Mouse (Mus musculus): Measurements from ENCODE around the gene Gatm. TPM values are rescaled to one million over a fixed set of nuclear protein-coding genes. Genes with fewer than 3 reads are reported as not detected.

Gene Gatm
- polyA plus RNA-seq, 1 experiment from 2014 or later, result 127 TPM

GRCm38 (mm10) chr2:122638029-122638428 is 26.9 kb upstream of the Gatm start:
- H3K27ac ChIP-seq (replicated peaks; ENCODE audit: low read depth, low read length), result no peak overlapping the region
- peaks cover 6% of the 10 kb centered on the region; the same call in 1 of the 2 replicates for H3K36me3 ChIP-seq (ENCODE audit: control insufficient read depth, insufficient read depth, low read length)
- H3K4me2 ChIP-seq (ENCODE audit: low read depth, low read length), result peak overlapping the region; percentile 78
- peak overlapping the region; percentile 41 for H3K4me3 ChIP-seq (ENCODE audit: low read depth, low read length)
- H3K9me3 ChIP-seq (ENCODE audit: control insufficient read depth, low read length), result no peaks in the 10 kb centered on the region
- peak overlapping the region; percentile 58; the same call in 1 of the 2 replicates for H3K9ac ChIP-seq (ENCODE audit: low read depth, low read length)
- no peaks in the 10 kb centered on the region for H3K4me1 ChIP-seq (ENCODE audit: control insufficient read depth, insufficient read depth, low read length)
- peaks cover 14% of the 10 kb centered on the region for H3K27me3 ChIP-seq (replicated peaks; ENCODE audit: control insufficient read depth, insufficient read depth, low read length)
- WGBS, result 29% methylated on average over 12 of the region's 12 CpGs
- no peak for DNase-seq (ENCODE audit: low spot score)
- ATAC-seq (ENCODE audit: low read depth), result no peak

GRCm38 (mm10) chr2:122637526-122637997 is 26.5 kb upstream of the Gatm start:
- Histone ChIP-seq H3K4me1 (ENCODE audit: control insufficient read depth, insufficient read depth, low read length) (no peaks in the 10 kb centered on the region), H3K27me3 (replicated peaks; ENCODE audit: control insufficient read depth, insufficient read depth, low read length) (peaks cover 14% of the 10 kb centered on the region), H3K4me3 (ENCODE audit: low read depth, low read length) (peak overlapping the region; percentile 41), H3K36me3 (ENCODE audit: control insufficient read depth, insufficient read depth, low read length) (peaks cover 9% of the 10 kb centered on the region; the same call in 1 of the 2 replicates), H3K9ac (ENCODE audit: low read depth, low read length) (peak overlapping the region; percentile 58; the same call in 1 of the 2 replicates), H3K4me2 (ENCODE audit: low read depth, low read length) (peak overlapping the region; percentile 78), H3K27ac (replicated peaks; ENCODE audit: low read depth, low read length) (no peak overlapping the region), H3K9me3 (ENCODE audit: control insufficient read depth, low read length) (no peaks in the 10 kb centered on the region)
- under 1% methylated on average over 36 of the region's 36 CpGs for WGBS
- peak; percentile 63 for DNase-seq (ENCODE audit: low spot score)
- ATAC-seq (ENCODE audit: low read depth), result peak; percentile 84

GRCm38 (mm10) chr2:122636686-122637085 is 25.6 kb upstream of the Gatm start, which contains the start of gene AA467197:
AA467197 (plus strand) TSS chr2:122636986.
- H3K27me3 ChIP-seq (replicated peaks; ENCODE audit: control insufficient read depth, insufficient read depth, low read length), result peaks cover 14% of the 10 kb centered on the region
- no peaks in the 10 kb centered on the region for H3K9me3 ChIP-seq (ENCODE audit: control insufficient read depth, low read length)
- H3K4me1 ChIP-seq (ENCODE audit: control insufficient read depth, insufficient read depth, low read length), result no peaks in the 10 kb centered on the region; the same call in 1 of the 2 replicates
- no peak for DNase-seq (ENCODE audit: low spot score)
- WGBS, result 42% methylated on average over 3 of the region's 3 CpGs
- H3K4me3 ChIP-seq (ENCODE audit: low read depth, low read length), result peak within 1 kb of the TSS; percentile 41
- peaks cover 9% of the 10 kb centered on the region; the same call in 1 of the 2 replicates for H3K36me3 ChIP-seq (ENCODE audit: control insufficient read depth, insufficient read depth, low read length)
- H3K9ac ChIP-seq (ENCODE audit: low read depth, low read length), result peak within 1 kb of the TSS; percentile 58; the same call in 1 of the 2 replicates
- peak within 1 kb of the TSS; percentile 78 for H3K4me2 ChIP-seq (ENCODE audit: low read depth, low read length)
- H3K27ac ChIP-seq (replicated peaks; ENCODE audit: low read depth, low read length), result no peak within 1 kb of the TSS
- ATAC-seq (ENCODE audit: low read depth), result no peak

- H3K36me3 ChIP-seq (ENCODE audit: control insufficient read depth, insufficient read depth, low read length), result peaks cover 9% of the 10 kb centered on the region; the same call in 1 of the 2 replicates
- H3K4me1 ChIP-seq (ENCODE audit: control insufficient read depth, insufficient read depth, low read length), result no peaks in the 10 kb centered on the region; the same call in 1 of the 2 replicates
- WGBS, result under 1% methylated on average over 31 of the region's 53 CpGs
- no peak overlapping the region; the same call in 1 of the 2 replicates for H3K27ac ChIP-seq (replicated peaks; ENCODE audit: low read depth, low read length)
- peak overlapping the region; percentile 97 for H3K4me3 ChIP-seq (ENCODE audit: low read depth, low read length)
- peak overlapping the region; percentile 91 for H3K9ac ChIP-seq (ENCODE audit: low read depth, low read length)
- peak; percentile 48 for DNase-seq (ENCODE audit: low spot score)
- H3K9me3 ChIP-seq (ENCODE audit: control insufficient read depth, low read length), result no peaks in the 10 kb centered on the region
- no peaks in the 10 kb centered on the region for H3K27me3 ChIP-seq (replicated peaks; ENCODE audit: control insufficient read depth, insufficient read depth, low read length)
- peak; percentile 47 for ATAC-seq (ENCODE audit: low read depth)
- H3K4me2 ChIP-seq (ENCODE audit: low read depth, low read length), result peak overlapping the region; percentile 99
These were observed 20.2 kb upstream of the Gatm start for GRCm38 (mm10) chr2:122631226-122631801.

- Histone ChIP-seq H3K27ac (replicated peaks; ENCODE audit: low read depth, low read length) (peak overlapping the region; percentile 78), H3K4me1 (ENCODE audit: control insufficient read depth, insufficient read depth, low read length) (no peaks in the 10 kb centered on the region; the same call in 1 of the 2 replicates), H3K9me3 (ENCODE audit: control insufficient read depth, low read length) (no peaks in the 10 kb centered on the region), H3K36me3 (ENCODE audit: control insufficient read depth, insufficient read depth, low read length) (peaks cover 9% of the 10 kb centered on the region; the same call in 1 of the 2 replicates), H3K4me2 (ENCODE audit: low read depth, low read length) (peak overlapping the region; percentile 99), H3K4me3 (ENCODE audit: low read depth, low read length) (peak overlapping the region; percentile 97), H3K27me3 (replicated peaks; ENCODE audit: control insufficient read depth, insufficient read depth, low read length) (no peaks in the 10 kb centered on the region), H3K9ac (ENCODE audit: low read depth, low read length) (peak overlapping the region; percentile 91)
- peak; percentile 96 for DNase-seq (ENCODE audit: low spot score)
- under 1% methylated on average over 36 of the region's 75 CpGs for WGBS
- ATAC-seq (ENCODE audit: low read depth), result peak; percentile 88
These were observed 19.5 kb upstream of the Gatm start for GRCm38 (mm10) chr2:122630465-122631225.

GRCm38 (mm10) chr2:122629871-122630270 is 18.8 kb upstream of the Gatm start:
- peak overlapping the region; percentile 97 for H3K4me3 ChIP-seq (ENCODE audit: low read depth, low read length)
- 61% methylated on average over 6 of the region's 6 CpGs for WGBS
- DNase-seq (ENCODE audit: low spot score), result no peak
- no peak overlapping the region for H3K27ac ChIP-seq (replicated peaks; ENCODE audit: low read depth, low read length)
- H3K4me2 ChIP-seq (ENCODE audit: low read depth, low read length), result peak overlapping the region; percentile 99
- peak overlapping the region; percentile 91; the same call in 1 of the 2 replicates for H3K9ac ChIP-seq (ENCODE audit: low read depth, low read length)
- H3K27me3 ChIP-seq (replicated peaks; ENCODE audit: control insufficient read depth, insufficient read depth, low read length), result no peaks in the 10 kb centered on the region
- H3K4me1 ChIP-seq (ENCODE audit: control insufficient read depth, insufficient read depth, low read length), result no peaks in the 10 kb centered on the region; the same call in 1 of the 2 replicates
- H3K36me3 ChIP-seq (ENCODE audit: control insufficient read depth, insufficient read depth, low read length), result peaks cover 9% of the 10 kb centered on the region; the same call in 1 of the 2 replicates
- no peak for ATAC-seq (ENCODE audit: low read depth)
- no peaks in the 10 kb centered on the region for H3K9me3 ChIP-seq (ENCODE audit: control insufficient read depth, low read length)

GRCm38 (mm10) chr2:122628976-122629375 is 17.9 kb upstream of the Gatm start:
- 2% methylated on average over 7 of the region's 7 CpGs for WGBS
- DNase-seq (ENCODE audit: low spot score) (peak; percentile 92), ATAC-seq (ENCODE audit: low read depth) (no peak)
- peaks cover 9% of the 10 kb centered on the region; the same call in 1 of the 2 replicates for H3K36me3 ChIP-seq (ENCODE audit: control insufficient read depth, insufficient read depth, low read length)
- no peak overlapping the region for H3K4me3 ChIP-seq (ENCODE audit: low read depth, low read length)
- H3K4me1 ChIP-seq (ENCODE audit: control insufficient read depth, insufficient read depth, low read length), result no peaks in the 10 kb centered on the region; the same call in 1 of the 2 replicates
- no peaks in the 10 kb centered on the region for H3K9me3 ChIP-seq (ENCODE audit: control insufficient read depth, low read length)
- H3K4me2 ChIP-seq (ENCODE audit: low read depth, low read length), result 0 out of 2 replicates have a peak overlapping the region, but pooled peaks have one; percentile 21
- no peak overlapping the region for H3K9ac ChIP-seq (ENCODE audit: low read depth, low read length)
- H3K27ac ChIP-seq (replicated peaks; ENCODE audit: low read depth, low read length), result no peak overlapping the region
- no peaks in the 10 kb centered on the region for H3K27me3 ChIP-seq (replicated peaks; ENCODE audit: control insufficient read depth, insufficient read depth, low read length)

- Histone ChIP-seq H3K4me2 (ENCODE audit: low read depth, low read length) (no peak overlapping the region), H3K27ac (replicated peaks; ENCODE audit: low read depth, low read length) (no peak overlapping the region), H3K4me3 (ENCODE audit: low read depth, low read length) (no peak overlapping the region), H3K9ac (ENCODE audit: low read depth, low read length) (no peak overlapping the region), H3K36me3 (ENCODE audit: control insufficient read depth, insufficient read depth, low read length) (no peaks in the 10 kb centered on the region), H3K4me1 (ENCODE audit: control insufficient read depth, insufficient read depth, low read length) (no peaks in the 10 kb centered on the region), H3K9me3 (ENCODE audit: control insufficient read depth, low read length) (no peaks in the 10 kb centered on the region), H3K27me3 (replicated peaks; ENCODE audit: control insufficient read depth, insufficient read depth, low read length) (no peaks in the 10 kb centered on the region)
- ATAC-seq (ENCODE audit: low read depth) (no peak), DNase-seq (ENCODE audit: low spot score) (no peak)
- WGBS, result 61% methylated on average over 7 of the region's 7 CpGs
These were observed 14.8 kb upstream of the Gatm start for GRCm38 (mm10) chr2:122625930-122626329.

Measured in embryonic facial prominence, embryonic 14.5 days (tissue).